Mouse (Mus musculus): Measurements from ENCODE around the gene Ppm1g. TPM values are rescaled to one million over a fixed set of nuclear protein-coding genes. Genes with fewer than 3 reads are reported as not detected.
A peak's percentile ranks its signal among the peaks of the same experiment; 100 is the strongest.

Gene Ppm1g
- polyA plus RNA-seq, 1 experiment from 2014 or later, result 172 TPM

- Histone ChIP-seq H3K4me1 (ENCODE audit: control insufficient read depth, insufficient read depth, low read depth, low read length) (peaks cover 11% of the 10 kb centered on the region), H3K27me3 (replicated peaks; ENCODE audit: control insufficient read depth, insufficient read depth, low read length) (no peaks in the 10 kb centered on the region), H3K9ac (ENCODE audit: low read depth, low read length) (no peak overlapping the region), H3K4me3 (ENCODE audit: low read length) (no peak overlapping the region), H3K27ac (ENCODE audit: low read depth, low read length) (no peak overlapping the region), H3K4me2 (ENCODE audit: low read length) (no peak overlapping the region), H3K36me3 (ENCODE audit: control insufficient read depth, insufficient read depth, low read length) (peaks cover 35% of the 10 kb centered on the region), H3K9me3 (ENCODE audit: control insufficient read depth, low read length) (no peaks in the 10 kb centered on the region)
- 69% methylated on average over 4 of the region's 4 CpGs for WGBS
- ATAC-seq, result no peak
Observed at GRCm38 (mm10) chr5:31188223-31188840, 32.2 kb downstream of the Ppm1g start.

- H3K9me3 ChIP-seq (ENCODE audit: control insufficient read depth, low read length), result no peaks in the 10 kb centered on the region
- no peak overlapping the region for H3K9ac ChIP-seq (ENCODE audit: low read depth, low read length)
- peaks cover 19% of the 10 kb centered on the region for H3K36me3 ChIP-seq (ENCODE audit: control insufficient read depth, insufficient read depth, low read length)
- 61% methylated on average over 4 of the region's 4 CpGs for WGBS
- H3K4me3 ChIP-seq (ENCODE audit: low read length), result no peak overlapping the region
- H3K27ac ChIP-seq (ENCODE audit: low read depth, low read length), result no peak overlapping the region
- H3K4me2 ChIP-seq (ENCODE audit: low read length), result no peak overlapping the region
- no peaks in the 10 kb centered on the region for H3K27me3 ChIP-seq (replicated peaks; ENCODE audit: control insufficient read depth, insufficient read depth, low read length)
- peaks cover 4% of the 10 kb centered on the region; the same call in 1 of the 2 replicates for H3K4me1 ChIP-seq (ENCODE audit: control insufficient read depth, insufficient read depth, low read depth, low read length)
- no peak for ATAC-seq
Observed at GRCm38 (mm10) chr5:31183678-31184077, 36.8 kb downstream of the Ppm1g start.

GRCm38 (mm10) chr5:31181183-31181770 is 39.2 kb downstream of the Ppm1g start:
- Histone ChIP-seq H3K27ac (ENCODE audit: low read depth, low read length) (no peak overlapping the region), H3K9me3 (ENCODE audit: control insufficient read depth, low read length) (no peaks in the 10 kb centered on the region), H3K4me1 (ENCODE audit: control insufficient read depth, insufficient read depth, low read depth, low read length) (peaks cover 7% of the 10 kb centered on the region; the same call in 1 of the 2 replicates), H3K36me3 (ENCODE audit: control insufficient read depth, insufficient read depth, low read length) (no peaks in the 10 kb centered on the region), H3K9ac (ENCODE audit: low read depth, low read length) (no peak overlapping the region), H3K4me3 (ENCODE audit: low read length) (no peak overlapping the region), H3K4me2 (ENCODE audit: low read length) (no peak overlapping the region), H3K27me3 (replicated peaks; ENCODE audit: control insufficient read depth, insufficient read depth, low read length) (no peaks in the 10 kb centered on the region)
- ATAC-seq, result no peak
- 93% methylated on average over 9 of the region's 9 CpGs for WGBS

GRCm38 (mm10) chr5:31179766-31180630 is 40.5 kb downstream of the Ppm1g start, which contains the start of the genes Gm29609 and Gtf3c2:
Gene Gm29609 (minus strand): TSS chr5:31179911.
Gene Gtf3c2 (minus strand): TSS chr5:31180144.
- under 1% methylated on average over 59 of the region's 59 CpGs for WGBS
- Histone ChIP-seq H3K9ac (ENCODE audit: low read depth, low read length) (peak within 1 kb of the TSS; percentile 84), H3K27me3 (replicated peaks; ENCODE audit: control insufficient read depth, insufficient read depth, low read length) (no peaks in the 10 kb centered on the region), H3K27ac (ENCODE audit: low read depth, low read length) (peak within 1 kb of the TSS; percentile 98), H3K9me3 (ENCODE audit: control insufficient read depth, low read length) (no peaks in the 10 kb centered on the region), H3K4me1 (ENCODE audit: control insufficient read depth, insufficient read depth, low read depth, low read length) (peaks cover 7% of the 10 kb centered on the region; the same call in 1 of the 2 replicates), H3K36me3 (ENCODE audit: control insufficient read depth, insufficient read depth, low read length) (no peaks in the 10 kb centered on the region), H3K4me3 (ENCODE audit: low read length) (peak within 1 kb of the TSS; percentile 90), H3K4me2 (ENCODE audit: low read length) (peak within 1 kb of the TSS; percentile 92)
- ATAC-seq, result peak; percentile 99

- under 1% methylated on average over 25 of the region's 25 CpGs for WGBS
Observed at GRCm38 (mm10) chr5:31179301-31179765, 41.2 kb downstream of the Ppm1g start.

GRCm38 (mm10) chr5:31168630-31169029 is 51.9 kb downstream of the Ppm1g start:
- WGBS, result 93% methylated on average over 4 of the region's 4 CpGs
- ATAC-seq, result no peak
- H3K36me3 ChIP-seq (ENCODE audit: control insufficient read depth, insufficient read depth, low read length), result peaks cover 47% of the 10 kb centered on the region
- H3K9ac ChIP-seq (ENCODE audit: low read depth, low read length), result no peak overlapping the region
- H3K9me3 ChIP-seq (ENCODE audit: control insufficient read depth, low read length), result no peaks in the 10 kb centered on the region
- no peak overlapping the region for H3K4me3 ChIP-seq (ENCODE audit: low read length)
- no peak overlapping the region for H3K4me2 ChIP-seq (ENCODE audit: low read length)
- no peaks in the 10 kb centered on the region for H3K27me3 ChIP-seq (replicated peaks; ENCODE audit: control insufficient read depth, insufficient read depth, low read length)
- no peaks in the 10 kb centered on the region for H3K4me1 ChIP-seq (ENCODE audit: control insufficient read depth, insufficient read depth, low read depth, low read length)
- H3K27ac ChIP-seq (ENCODE audit: low read depth, low read length), result no peak overlapping the region

More at GRCm38 (mm10) chr5:31179301-31179765, 41.2 kb downstream of the Ppm1g start:
- Histone ChIP-seq H3K4me1 (ENCODE audit: control insufficient read depth, insufficient read depth, low read depth, low read length) (peaks cover 7% of the 10 kb centered on the region; the same call in 1 of the 2 replicates), H3K4me2 (ENCODE audit: low read length) (peak overlapping the region; percentile 92), H3K36me3 (ENCODE audit: control insufficient read depth, insufficient read depth, low read length) (peaks cover under 1% of the 10 kb centered on the region), H3K4me3 (ENCODE audit: low read length) (peak overlapping the region; percentile 90), H3K9me3 (ENCODE audit: control insufficient read depth, low read length) (no peaks in the 10 kb centered on the region), H3K27me3 (replicated peaks; ENCODE audit: control insufficient read depth, insufficient read depth, low read length) (no peaks in the 10 kb centered on the region), H3K27ac (ENCODE audit: low read depth, low read length) (peak overlapping the region; percentile 98), H3K9ac (ENCODE audit: low read depth, low read length) (peak overlapping the region; percentile 84)
- ATAC-seq, result peak; percentile 9

- Histone ChIP-seq H3K4me2 (ENCODE audit: low read length) (no peak overlapping the region), H3K27ac (ENCODE audit: low read depth, low read length) (no peak overlapping the region), H3K27me3 (replicated peaks; ENCODE audit: control insufficient read depth, insufficient read depth, low read length) (no peaks in the 10 kb centered on the region), H3K4me3 (ENCODE audit: low read length) (no peak overlapping the region), H3K9ac (ENCODE audit: low read depth, low read length) (no peak overlapping the region), H3K9me3 (ENCODE audit: control insufficient read depth, low read length) (no peaks in the 10 kb centered on the region), H3K4me1 (ENCODE audit: control insufficient read depth, insufficient read depth, low read depth, low read length) (no peaks in the 10 kb centered on the region), H3K36me3 (ENCODE audit: control insufficient read depth, insufficient read depth, low read length) (peaks cover 46% of the 10 kb centered on the region)
- WGBS, result 96% methylated on average over 1 of the region's 1 CpGs
- ATAC-seq, result no peak
Observed at GRCm38 (mm10) chr5:31164878-31165277, 55.6 kb downstream of the Ppm1g start.

GRCm38 (mm10) chr5:31162462-31162861 is 58.0 kb downstream of the Ppm1g start:
- Histone ChIP-seq H3K4me1 (ENCODE audit: control insufficient read depth, insufficient read depth, low read depth, low read length) (no peaks in the 10 kb centered on the region), H3K36me3 (ENCODE audit: control insufficient read depth, insufficient read depth, low read length) (peaks cover 60% of the 10 kb centered on the region), H3K9ac (ENCODE audit: low read depth, low read length) (no peak overlapping the region), H3K9me3 (ENCODE audit: control insufficient read depth, low read length) (no peaks in the 10 kb centered on the region), H3K27ac (ENCODE audit: low read depth, low read length) (no peak overlapping the region), H3K27me3 (replicated peaks; ENCODE audit: control insufficient read depth, insufficient read depth, low read length) (no peaks in the 10 kb centered on the region), H3K4me3 (ENCODE audit: low read length) (no peak overlapping the region), H3K4me2 (ENCODE audit: low read length) (no peak overlapping the region)
- no peak for ATAC-seq

- Histone ChIP-seq H3K9ac (ENCODE audit: low read depth, low read length) (peak within 1 kb of the TSS; percentile 81), H3K9me3 (ENCODE audit: control insufficient read depth, low read length) (no peaks in the 10 kb centered on the region), H3K4me2 (ENCODE audit: low read length) (peak within 1 kb of the TSS; percentile 81), H3K27me3 (replicated peaks; ENCODE audit: control insufficient read depth, insufficient read depth, low read length) (no peaks in the 10 kb centered on the region), H3K36me3 (ENCODE audit: control insufficient read depth, insufficient read depth, low read length) (peaks cover 24% of the 10 kb centered on the region), H3K4me1 (ENCODE audit: control insufficient read depth, insufficient read depth, low read depth, low read length) (peaks cover 11% of the 10 kb centered on the region), H3K4me3 (ENCODE audit: low read length) (peak within 1 kb of the TSS; percentile 72), H3K27ac (ENCODE audit: low read depth, low read length) (peak within 1 kb of the TSS; percentile 77)
- WGBS, result 1% methylated on average over 19 of the region's 19 CpGs
- ATAC-seq, result peak; percentile 96
Observed at GRCm38 (mm10) chr5:31154152-31154553, 66.3 kb downstream of the Ppm1g start, which contains the start of gene Mpv17. Gene Mpv17 (minus strand): TSS chr5:31154251.

Data from hindbrain, embryonic 16.5 days (tissue).